Mouse (Mus musculus) heart, embryonic 13.5 days (tissue): ENCODE measurements around the gene Ccdc42. TPM values are rescaled to one million over a fixed set of nuclear protein-coding genes. Genes with fewer than 3 reads are reported as not detected.

Source experiments
- ATAC-seq: fragments of 200-750 bp; cut with Nextera tagmentation; 2 replicates; pipeline ENCODE4 v1.8.0; 2017; ENCODE audit warnings: moderate TSS enrichment; ENCODE audit not compliant: insufficient number of reproducible peaks, low FRiP score, low TSS enrichment; ENCODE audit errors: extremely low read depth
- H3K27ac ChIP-seq: fragments of 300-500 bp; sonication (generic); replicated peaks from 2 replicates; pipeline ENCODE4 v1.5.1; 2015; ENCODE audit warnings: moderate library complexity, mild to moderate bottlenecking, inconsistent platforms
- H3K27me3 ChIP-seq: fragments of 300-500 bp; sonication (generic); replicated peaks from 2 replicates; pipeline ENCODE4 v1.6.1; 2015; ENCODE audit warnings: mild to moderate bottlenecking, inconsistent platforms
- H3K36me3 ChIP-seq: fragments of 300-500 bp; sonication (generic); 2 replicates; pipeline ENCODE4 v1.6.1; 2015; ENCODE audit warnings: mild to moderate bottlenecking, inconsistent platforms
- H3K4me1 ChIP-seq: fragments of 300-500 bp; sonication (generic); 2 replicates; pipeline ENCODE4 v1.6.1; 2015; ENCODE audit warnings: inconsistent platforms
- H3K4me2 ChIP-seq: fragments of 300-500 bp; sonication (generic); 2 replicates; pipeline ENCODE4 v1.6.1; 2015; ENCODE audit warnings: inconsistent platforms, mild to moderate bottlenecking, moderate library complexity
- H3K4me3 ChIP-seq: fragments of 300-500 bp; sonication (generic); 2 replicates; pipeline ENCODE4 v1.5.1; 2015; ENCODE audit warnings: moderate library complexity, mild to moderate bottlenecking, inconsistent platforms
- H3K9ac ChIP-seq: fragments of 300-500 bp; sonication (generic); 2 replicates; pipeline ENCODE4 v1.6.1; 2015; ENCODE audit warnings: inconsistent platforms, mild to moderate bottlenecking, moderate library complexity
- H3K9me3 ChIP-seq: fragments of 300-500 bp; sonication (generic); 2 replicates; pipeline ENCODE4 v1.6.1; 2016; ENCODE audit warnings: inconsistent platforms
- WGBS: fragments of 180-500 bp; shearing (Covaris S2); methylation state at CpG from one replicate; pipeline ENCODE4 v1.1.7; 2015; ENCODE audit warnings: mixed read lengths; 5-methylcytosine and 5-hydroxymethylcytosine counted together
- polyA plus RNA-seq: library from polyadenylated mRNA; unstranded; fragments of >200 nt; fragmentation: Nextera tagmentation; extraction: Ambion mirVana; gene quantifications from 2 replicates; pipeline ENCODE4 v1.2.1, GENCODE M21; 2015

Ccdc42 gene
- polyA plus RNA-seq, 1 experiment from 2014 or later = 1.7 TPM

DNA sequence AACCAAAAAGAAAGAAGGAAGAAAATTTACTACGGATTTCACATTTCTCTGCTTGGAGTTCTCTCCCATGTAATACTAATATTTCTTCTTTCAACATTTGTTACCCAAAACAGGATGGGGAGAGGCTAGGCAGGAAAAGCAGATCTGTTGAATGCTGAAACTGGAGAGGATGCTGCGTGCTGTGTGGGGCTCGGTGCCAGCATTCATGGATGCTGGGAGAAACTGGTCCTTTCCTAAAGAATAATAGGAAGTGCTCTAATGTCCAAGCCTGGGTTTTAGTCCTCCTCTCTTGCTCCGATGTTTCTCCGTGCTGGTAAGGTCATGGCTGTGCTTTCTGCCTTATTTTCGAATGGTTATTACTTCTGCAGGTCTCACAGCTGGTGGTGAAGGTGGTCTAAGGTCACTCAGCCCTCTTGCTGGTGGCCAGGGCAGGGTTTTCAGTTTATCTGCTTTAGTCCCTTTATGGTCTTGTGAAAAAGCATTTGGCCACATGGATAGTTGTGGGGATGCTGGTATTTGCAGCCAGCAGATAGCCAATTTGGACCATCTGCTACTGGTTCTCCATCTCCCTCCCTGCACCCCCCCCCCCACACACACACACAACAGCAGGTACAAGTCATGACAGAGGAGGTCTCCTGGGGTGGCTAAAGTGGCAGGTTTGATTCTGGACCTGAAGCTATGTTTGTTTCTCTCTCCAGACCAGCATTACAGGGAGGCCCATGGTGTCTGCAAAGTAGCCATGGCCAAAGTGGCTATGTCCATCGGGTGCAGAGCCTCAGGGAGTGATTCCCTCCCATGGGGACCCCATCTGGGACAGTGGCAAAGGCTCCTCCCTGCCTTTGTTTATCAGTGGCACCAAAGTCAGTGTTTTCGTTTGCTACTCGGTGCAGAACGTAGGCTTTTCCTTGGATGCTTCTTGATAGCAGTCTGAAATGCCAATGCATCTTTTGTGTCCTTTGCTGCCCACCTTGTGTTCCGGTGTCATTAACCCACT is 24.6 kb upstream of the Ccdc42 start:
- ATAC-seq = no peak
- Histone ChIP-seq H3K4me3 (no peak overlapping the region), H3K27ac (no peak overlapping the region), H3K9ac (no peak overlapping the region), H3K4me1 (peaks cover 4% of the 10 kb centered on the region), H3K36me3 (no peaks in the 10 kb centered on the region), H3K4me2 (no peak overlapping the region), H3K9me3 (no peaks in the 10 kb centered on the region), H3K27me3 (peaks cover 23% of the 10 kb centered on the region)
- 74% methylated on average over 11 of the region's 11 CpGs for WGBS

DNA sequence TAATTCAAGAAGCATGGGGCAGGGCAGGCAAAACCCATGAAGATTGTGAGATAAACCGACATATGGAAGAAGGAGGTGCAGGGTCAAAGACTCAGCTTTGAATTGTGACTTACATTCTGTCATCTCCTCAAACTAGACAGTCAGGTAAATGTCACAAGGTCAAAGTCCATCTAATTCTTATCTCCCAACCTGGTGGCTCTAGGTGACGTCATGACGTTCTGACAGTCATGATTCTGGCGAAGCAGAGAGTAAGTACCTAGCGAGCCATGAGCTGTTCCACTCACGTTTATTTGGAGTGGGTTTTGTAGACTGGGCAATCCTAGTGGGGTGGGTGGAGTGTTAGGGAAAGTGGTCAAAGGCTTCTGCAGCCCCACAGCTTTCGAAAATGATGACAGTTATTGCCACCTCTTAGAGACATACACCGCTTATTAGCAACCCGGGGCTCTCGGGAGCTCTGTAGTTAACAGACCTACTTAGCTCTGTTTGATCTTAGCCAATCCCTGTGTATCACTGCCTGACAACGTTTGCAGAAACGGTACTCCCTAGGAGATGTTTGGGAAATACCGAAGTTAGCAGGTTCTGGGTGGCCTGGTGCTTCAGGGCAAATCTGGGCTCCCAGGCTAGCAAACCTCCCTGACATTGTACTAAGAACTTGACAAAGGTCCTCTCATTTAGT is 22.3 kb upstream of the Ccdc42 start:
- Histone ChIP-seq H3K4me1 (peaks cover 4% of the 10 kb centered on the region), H3K4me3 (no peak overlapping the region), H3K9me3 (no peaks in the 10 kb centered on the region), H3K36me3 (no peaks in the 10 kb centered on the region), H3K27ac (no peak overlapping the region), H3K4me2 (no peak overlapping the region), H3K27me3 (peaks cover 16% of the 10 kb centered on the region; the same call in 1 of the 2 replicates), H3K9ac (no peak overlapping the region)
- 71% methylated on average over 13 of the region's 13 CpGs for WGBS
- no peak for ATAC-seq

DNA sequence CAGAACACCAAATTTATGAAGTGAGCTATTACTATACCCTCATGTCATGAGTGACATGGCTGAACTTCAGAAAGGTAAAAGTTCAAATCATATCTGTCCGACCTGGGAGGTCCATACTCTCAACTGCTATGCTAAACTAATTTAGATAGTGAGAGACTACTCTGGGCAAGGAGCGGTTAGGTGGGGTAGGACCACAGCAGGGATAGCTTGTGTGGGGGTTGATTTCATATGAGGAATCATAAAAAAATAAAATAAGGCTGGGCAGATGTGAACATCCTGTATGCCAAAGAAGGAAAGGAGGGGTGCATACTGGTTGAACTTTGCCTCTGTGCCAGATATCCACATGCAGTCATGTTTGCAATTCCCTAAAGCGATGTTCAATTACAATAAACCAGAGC is 21.8 kb upstream of the Ccdc42 start:
- 73% methylated on average over 3 of the region's 3 CpGs for WGBS
- no peaks in the 10 kb centered on the region for H3K36me3 ChIP-seq
- H3K27ac ChIP-seq = no peak overlapping the region
- peaks cover 4% of the 10 kb centered on the region for H3K4me1 ChIP-seq
- H3K9ac ChIP-seq = no peak overlapping the region
- no peak overlapping the region for H3K4me2 ChIP-seq
- no peaks in the 10 kb centered on the region for H3K9me3 ChIP-seq
- no peak overlapping the region for H3K4me3 ChIP-seq
- no peak for ATAC-seq
- H3K27me3 ChIP-seq = peaks cover 16% of the 10 kb centered on the region; the same call in 1 of the 2 replicates

DNA sequence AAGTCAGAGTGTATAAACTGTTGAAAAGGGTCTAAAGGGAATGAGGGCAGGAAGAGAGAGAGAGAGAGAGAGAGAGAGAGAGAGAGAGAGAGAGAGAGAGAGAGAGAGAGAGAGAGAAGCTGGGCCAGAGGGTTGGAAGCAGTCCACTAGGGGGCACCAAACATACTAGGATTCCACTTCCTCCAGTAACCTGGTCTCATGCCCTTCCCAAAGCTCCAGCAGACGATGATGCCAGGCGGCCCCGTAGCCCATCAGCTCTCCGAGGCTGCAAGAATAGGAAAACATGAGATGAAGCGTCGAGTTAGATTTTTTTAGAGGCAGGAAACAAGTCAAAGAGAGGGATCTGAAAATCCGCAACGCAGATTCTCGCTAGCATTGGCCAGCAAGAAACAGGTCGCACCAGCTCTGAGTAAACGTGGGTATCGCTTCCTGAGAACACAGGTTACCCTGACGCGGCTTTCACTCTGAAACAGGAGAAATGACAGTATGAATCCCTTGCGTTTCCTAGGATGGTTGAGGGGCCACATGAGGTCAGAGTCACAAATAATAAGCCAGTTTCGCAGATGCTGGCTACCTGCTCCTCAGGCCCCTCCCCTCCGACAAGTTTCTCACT is 20.3 kb upstream of the Ccdc42 start:
- Histone ChIP-seq H3K4me1 (peaks cover 4% of the 10 kb centered on the region), H3K9ac (peak overlapping the region; percentile 67), H3K27ac (no peak overlapping the region), H3K4me3 (peak overlapping the region; percentile 42), H3K4me2 (peak overlapping the region; percentile 70), H3K9me3 (no peaks in the 10 kb centered on the region), H3K36me3 (no peaks in the 10 kb centered on the region), H3K27me3 (peaks cover 5% of the 10 kb centered on the region; the same call in 1 of the 2 replicates)
- ATAC-seq = no peak
- 18% methylated on average over 17 of the region's 17 CpGs for WGBS

DNA sequence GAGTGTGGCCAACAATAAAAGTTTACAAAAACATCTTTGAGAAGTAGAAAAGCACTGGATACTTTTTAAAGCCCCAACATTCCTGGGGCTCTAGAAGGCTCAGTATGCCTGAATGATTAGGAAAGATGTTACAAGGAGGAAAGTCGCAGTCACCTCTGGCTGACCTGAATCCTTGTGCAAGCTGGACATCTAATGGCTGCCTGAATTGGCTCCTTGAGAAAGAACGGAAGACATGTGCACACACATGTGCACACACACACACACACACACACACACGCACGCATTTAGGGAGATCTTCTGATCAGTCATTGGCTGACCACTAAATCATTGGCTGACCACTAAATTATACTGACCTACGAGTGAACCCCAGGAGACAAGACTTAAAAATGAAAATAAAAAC is 16.0 kb upstream of the Ccdc42 start:
- H3K9me3 ChIP-seq = no peaks in the 10 kb centered on the region
- no peaks in the 10 kb centered on the region for H3K36me3 ChIP-seq
- no peak overlapping the region for H3K4me2 ChIP-seq
- no peaks in the 10 kb centered on the region for H3K27me3 ChIP-seq
- no peak overlapping the region for H3K27ac ChIP-seq
- no peak overlapping the region for H3K4me3 ChIP-seq
- peaks cover 4% of the 10 kb centered on the region for H3K4me1 ChIP-seq
- no peak overlapping the region for H3K9ac ChIP-seq
- WGBS = 78% methylated on average over 5 of the region's 5 CpGs
- ATAC-seq = no peak

DNA sequence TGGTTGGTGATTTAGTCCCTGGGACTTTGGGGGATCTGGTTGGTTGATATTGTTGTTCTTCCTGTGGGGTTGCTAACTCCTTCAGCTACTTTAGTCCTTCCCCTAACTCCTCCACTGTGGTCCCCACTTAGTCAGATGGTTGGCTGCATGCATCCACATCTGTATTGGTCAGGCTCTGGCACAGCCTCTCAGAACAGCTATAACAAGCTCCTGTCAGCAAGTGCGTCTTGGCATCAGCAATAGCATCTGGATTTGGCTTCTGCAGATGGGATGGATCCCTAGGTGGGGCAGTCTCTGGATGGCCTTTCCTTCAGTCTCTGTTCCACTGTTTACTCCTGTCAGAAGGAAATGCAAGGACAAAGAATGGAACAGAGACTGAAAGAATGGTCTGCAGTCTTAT is 9.7 kb upstream of the Ccdc42 start:
- Histone ChIP-seq H3K4me2 (no peak overlapping the region), H3K36me3 (no peaks in the 10 kb centered on the region), H3K4me3 (no peak overlapping the region), H3K9ac (no peak overlapping the region), H3K4me1 (0 out of 2 replicates have a peak, but pooled peaks cover 10% of the 10 kb centered on the region), H3K27me3 (no peaks in the 10 kb centered on the region; the same call in 1 of the 2 replicates), H3K27ac (no peak overlapping the region), H3K9me3 (no peaks in the 10 kb centered on the region)
- 79% methylated on average over 1 of the region's 1 CpGs for whole genome bisulfite sequencing
- no peak for ATAC-seq

DNA sequence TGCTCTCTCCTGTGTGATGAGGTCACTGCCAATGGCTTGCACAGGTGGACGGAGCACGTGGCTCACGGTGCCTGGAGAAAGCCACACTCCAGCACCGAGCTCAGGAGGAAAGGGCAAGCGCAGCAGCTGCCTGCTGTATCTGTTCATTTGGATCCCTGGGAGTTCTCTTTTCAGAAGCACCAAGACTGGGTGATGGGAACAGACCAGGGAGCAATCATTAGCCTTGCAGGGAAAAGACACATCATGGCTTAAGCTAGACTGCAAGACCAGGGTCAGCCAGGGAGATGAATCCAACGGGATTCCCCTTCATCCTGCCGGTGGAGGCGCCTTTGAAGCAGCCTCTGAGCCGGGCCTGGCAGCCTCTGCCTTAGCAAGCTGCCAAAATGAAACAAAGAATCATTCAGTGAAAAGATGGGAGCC is 7.3 kb upstream of the Ccdc42 start:
- no peak overlapping the region for H3K4me3 ChIP-seq
- H3K27me3 ChIP-seq = no peaks in the 10 kb centered on the region; the same call in 1 of the 2 replicates
- H3K4me2 ChIP-seq = no peak overlapping the region
- H3K27ac ChIP-seq = peak overlapping the region; percentile 51; the same call in 1 of the 2 replicates
- peak overlapping the region; percentile 15; the same call in 1 of the 2 replicates for H3K9ac ChIP-seq
- 0 out of 2 replicates have a peak, but pooled peaks cover 13% of the 10 kb centered on the region for H3K4me1 ChIP-seq
- no peak for ATAC-seq
- H3K36me3 ChIP-seq = no peaks in the 10 kb centered on the region
- no peaks in the 10 kb centered on the region for H3K9me3 ChIP-seq
- 37% methylated on average over 9 of the region's 9 CpGs for WGBS

DNA sequence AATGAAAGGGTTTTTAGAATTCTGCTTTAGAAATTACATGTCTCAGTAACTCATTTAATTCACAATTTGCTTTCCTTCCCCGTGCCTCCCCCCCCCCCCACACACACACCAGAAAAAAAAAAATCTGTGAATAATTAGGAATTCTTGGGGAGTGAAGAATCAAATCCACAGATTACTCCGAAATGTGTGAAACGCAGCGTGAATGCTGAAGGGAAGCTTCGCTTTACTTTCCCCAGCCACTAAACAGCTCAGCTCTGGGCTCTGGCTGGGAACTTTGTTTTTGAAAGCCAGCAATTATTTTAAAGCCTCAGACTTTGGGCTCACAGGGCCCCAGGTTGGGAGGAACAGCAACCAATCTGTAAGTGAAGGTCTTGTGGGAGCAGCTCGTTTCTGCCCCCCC is 6.3 kb upstream of the Ccdc42 start:
- 49% methylated on average over 6 of the region's 6 CpGs for WGBS
- Histone ChIP-seq H3K4me3 (no peak overlapping the region), H3K9me3 (no peaks in the 10 kb centered on the region), H3K36me3 (no peaks in the 10 kb centered on the region), H3K4me1 (0 out of 2 replicates have a peak, but pooled peaks cover 13% of the 10 kb centered on the region), H3K9ac (no peak overlapping the region), H3K27ac (no peak overlapping the region; the same call in 1 of the 2 replicates), H3K4me2 (no peak overlapping the region), H3K27me3 (no peaks in the 10 kb centered on the region; the same call in 1 of the 2 replicates)
- ATAC-seq = no peak

DNA sequence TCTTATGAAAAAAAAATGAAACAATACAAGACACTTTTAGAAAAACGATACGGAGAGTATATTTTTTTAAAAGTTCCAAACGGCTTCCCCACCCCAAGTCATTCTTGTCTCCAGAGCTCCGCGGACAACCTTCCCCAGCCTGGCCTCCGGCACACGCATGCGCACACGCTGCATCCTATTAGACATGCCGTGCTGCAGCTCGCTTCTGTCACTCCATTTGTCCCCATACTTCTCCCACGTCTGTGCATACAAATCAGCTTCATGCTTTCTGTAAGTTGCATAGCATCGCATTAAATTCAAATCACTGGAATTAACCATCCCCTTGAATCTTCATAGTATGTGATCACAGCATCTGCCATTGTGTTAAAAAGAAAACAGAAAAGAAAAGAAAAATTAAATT is 3.6 kb upstream of the Ccdc42 start:
- 0 out of 2 replicates have a peak, but pooled peaks cover 13% of the 10 kb centered on the region for H3K4me1 ChIP-seq
- H3K4me2 ChIP-seq = no peak overlapping the region
- H3K27ac ChIP-seq = no peak overlapping the region
- H3K9me3 ChIP-seq = no peaks in the 10 kb centered on the region
- no peaks in the 10 kb centered on the region for H3K27me3 ChIP-seq
- no peak overlapping the region for H3K9ac ChIP-seq
- H3K4me3 ChIP-seq = no peak overlapping the region
- 78% methylated on average over 13 of the region's 13 CpGs for WGBS
- H3K36me3 ChIP-seq = no peaks in the 10 kb centered on the region
- no peak for ATAC-seq

DNA sequence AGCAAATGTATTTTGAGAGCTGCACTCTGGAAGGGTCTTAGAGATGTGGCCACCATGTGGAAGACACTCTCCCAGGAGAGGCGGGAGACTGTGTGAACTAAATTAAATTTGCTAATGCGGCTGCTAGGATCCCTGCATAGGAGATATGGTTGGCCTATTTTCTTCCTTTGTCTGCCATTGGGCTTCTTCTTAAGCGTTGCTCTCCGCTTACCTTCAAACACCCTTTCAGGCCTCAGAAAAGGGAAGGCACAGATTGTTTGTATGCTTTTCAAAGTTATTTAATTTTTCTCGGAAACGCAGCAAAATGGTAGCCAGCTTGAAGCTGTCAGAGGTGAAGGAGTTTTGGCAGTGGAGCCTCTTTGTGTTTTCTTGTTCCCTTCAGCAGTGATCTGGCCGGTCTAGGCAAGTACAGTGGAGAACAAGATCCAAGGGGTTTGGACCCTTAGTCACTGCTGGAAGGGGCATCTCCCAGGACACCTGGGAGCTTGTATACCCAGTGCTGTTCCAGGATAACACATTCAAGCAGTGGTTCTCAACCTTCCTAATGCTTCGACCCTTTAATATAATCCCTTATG is 2.8 kb upstream of the Ccdc42 start:
- H3K27ac ChIP-seq = no peak overlapping the region; the same call in 1 of the 2 replicates
- 70% methylated on average over 8 of the region's 8 CpGs for WGBS

DNA sequence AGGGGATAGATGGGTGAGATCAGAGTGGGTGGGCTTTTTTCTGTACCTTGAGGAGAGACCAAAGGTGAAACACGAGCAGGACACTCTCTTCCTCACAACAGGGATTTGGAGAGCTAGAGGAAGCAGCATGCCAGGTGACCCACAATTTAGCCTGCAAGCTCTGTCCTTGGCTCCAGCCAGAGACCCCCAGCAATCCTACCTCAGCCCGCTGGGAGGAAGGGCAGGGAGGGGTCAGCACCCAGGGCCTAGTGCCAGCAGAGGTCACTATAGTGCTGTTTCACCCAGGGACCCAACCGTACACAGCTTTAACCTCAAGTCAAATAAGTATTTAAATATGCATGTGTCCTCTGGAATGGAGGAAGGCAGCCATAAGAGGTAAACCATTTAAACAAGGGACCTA is 931 bp upstream of the Ccdc42 start:
- no peak overlapping the region for H3K27ac ChIP-seq
- ATAC-seq = no peak
- no peak overlapping the region for H3K9ac ChIP-seq

More for the DNA sequence above, 2.8 kb upstream of the Ccdc42 start:
- Histone ChIP-seq H3K4me1 (0 out of 2 replicates have a peak, but pooled peaks cover 13% of the 10 kb centered on the region), H3K27me3 (no peaks in the 10 kb centered on the region), H3K9ac (no peak overlapping the region), H3K4me3 (no peak overlapping the region), H3K9me3 (no peaks in the 10 kb centered on the region), H3K4me2 (no peak overlapping the region), H3K36me3 (no peaks in the 10 kb centered on the region)
- ATAC-seq = no peak

More for the DNA sequence above, 931 bp upstream of the Ccdc42 start:
- H3K4me3 ChIP-seq = no peak overlapping the region
- H3K36me3 ChIP-seq = no peaks in the 10 kb centered on the region
- H3K27me3 ChIP-seq = no peaks in the 10 kb centered on the region
- H3K9me3 ChIP-seq = no peaks in the 10 kb centered on the region
- H3K4me2 ChIP-seq = no peak overlapping the region
- WGBS = 25% methylated on average over 3 of the region's 3 CpGs
- peaks cover 17% of the 10 kb centered on the region for H3K4me1 ChIP-seq
